Mouse (Mus musculus) liver, embryonic 15.5 days (tissue): ENCODE data around the gene Cdh18. TPM values are rescaled to one million over a fixed set of nuclear protein-coding genes. Genes with fewer than 3 reads are reported as not detected.

Experiments
- ATAC-seq: fragments of 200-750 bp; cut with Nextera tagmentation; 2 replicates; pipeline ENCODE4 v1.8.0; 2017; ENCODE audit warnings: moderate number of reproducible peaks, mild to moderate bottlenecking, moderate library complexity; ENCODE audit not compliant: insufficient read depth
- H3K27ac ChIP-seq: fragments of 300-500 bp; sonication (generic); replicated peaks from 2 replicates; pipeline ENCODE4 v1.5.1; 2015; ENCODE audit warnings: mild to moderate bottlenecking, inconsistent platforms
- H3K27me3 ChIP-seq: fragments of 300-500 bp; sonication (generic); 2 replicates; pipeline ENCODE4 v1.6.1; 2015; ENCODE audit warnings: mild to moderate bottlenecking, inconsistent platforms
- H3K36me3 ChIP-seq: fragments of 300-500 bp; sonication (generic); replicated peaks from 2 replicates; pipeline ENCODE4 v1.6.1; 2015; ENCODE audit warnings: moderate library complexity, mild to moderate bottlenecking, inconsistent platforms
- H3K4me1 ChIP-seq: fragments of 300-500 bp; sonication (generic); replicated peaks from 2 replicates; pipeline ENCODE4 v1.6.1; 2015; ENCODE audit warnings: inconsistent platforms
- H3K4me2 ChIP-seq: fragments of 300-500 bp; sonication (generic); 2 replicates; pipeline ENCODE4 v1.6.1; 2015; ENCODE audit warnings: moderate library complexity, mild to moderate bottlenecking, inconsistent platforms
- H3K4me3 ChIP-seq: fragments of 300-500 bp; sonication (generic); replicated peaks from 2 replicates; pipeline ENCODE4 v1.5.1; 2015; ENCODE audit warnings: mild to moderate bottlenecking, inconsistent platforms
- H3K9ac ChIP-seq: fragments of 300-500 bp; sonication (generic); 2 replicates; pipeline ENCODE4 v1.6.1; 2015; ENCODE audit warnings: moderate library complexity, mild to moderate bottlenecking, inconsistent platforms
- H3K9me3 ChIP-seq: fragments of 300-500 bp; sonication (generic); replicated peaks from 2 replicates; pipeline ENCODE4 v1.6.1; 2016; ENCODE audit warnings: inconsistent platforms
- WGBS: fragments of 180-500 bp; shearing (Covaris S2); methylation state at CpG from one replicate; pipeline ENCODE4 v1.1.7; 2015; ENCODE audit warnings: mixed read lengths; ENCODE audit not compliant: insufficient replicate concordance; 5-methylcytosine and 5-hydroxymethylcytosine counted together
- polyA plus RNA-seq: library from polyadenylated mRNA; unstranded; fragments of >200 nt; fragmentation: Nextera tagmentation; extraction: Ambion mirVana; gene quantifications from 2 replicates; pipeline ENCODE4 v1.2.1, GENCODE M21; 2015

Cdh18 gene
- polyA plus RNA-seq, 1 experiment from 2014 or later, result not detected

- H3K9me3 ChIP-seq, result no peaks in the 10 kb centered on the region
- no peaks in the 10 kb centered on the region for H3K27me3 ChIP-seq
- H3K9ac ChIP-seq, result no peak overlapping the region
- no peaks in the 10 kb centered on the region for H3K36me3 ChIP-seq
- no peak overlapping the region for H3K4me2 ChIP-seq
- no peak overlapping the region for H3K4me3 ChIP-seq
- WGBS, result 38% methylated on average over 1 of the region's 1 CpGs
- no peaks in the 10 kb centered on the region for H3K4me1 ChIP-seq
- ATAC-seq, result no peak
- H3K27ac ChIP-seq, result no peak overlapping the region
Observed at GRCm38 (mm10) chr15:22947234-22947633, 398.4 kb downstream of the Cdh18 start.

DNA sequence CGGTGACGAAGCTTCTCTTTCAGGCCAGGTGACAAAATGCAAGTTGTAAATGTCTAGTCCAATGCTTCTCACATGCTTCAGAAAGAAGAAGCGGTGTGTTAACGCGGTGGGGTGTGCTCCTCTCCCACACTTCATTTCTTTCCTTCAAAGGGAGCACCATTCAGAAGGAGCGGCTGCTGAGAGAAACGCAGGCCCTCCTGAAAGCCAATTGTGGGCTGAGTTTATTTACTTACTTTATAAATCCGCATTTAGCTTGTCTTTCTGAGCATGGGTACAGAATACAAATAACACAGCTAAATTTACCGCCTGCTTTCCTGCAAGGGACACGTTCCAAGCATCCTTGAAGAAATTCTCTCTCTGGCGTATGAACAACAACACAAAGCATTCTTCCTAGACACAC lies 420.6 kb downstream of the Cdh18 start:
- no peak overlapping the region for H3K4me3 ChIP-seq
- H3K4me1 ChIP-seq, result no peaks in the 10 kb centered on the region
- ATAC-seq, result no peak
- WGBS, result 68% methylated on average over 11 of the region's 11 CpGs
- no peak overlapping the region for H3K27ac ChIP-seq
- H3K27me3 ChIP-seq, result no peaks in the 10 kb centered on the region
- no peak overlapping the region for H3K4me2 ChIP-seq
- no peaks in the 10 kb centered on the region for H3K36me3 ChIP-seq
- no peak overlapping the region for H3K9ac ChIP-seq
- H3K9me3 ChIP-seq, result no peaks in the 10 kb centered on the region

- Histone ChIP-seq H3K4me3 (no peak overlapping the region), H3K4me2 (no peak overlapping the region), H3K27ac (no peak overlapping the region), H3K27me3 (no peaks in the 10 kb centered on the region), H3K9ac (no peak overlapping the region), H3K9me3 (no peaks in the 10 kb centered on the region), H3K36me3 (no peaks in the 10 kb centered on the region), H3K4me1 (no peaks in the 10 kb centered on the region)
- 55% methylated on average over 5 of the region's 5 CpGs for WGBS
- ATAC-seq, result no peak
Observed at GRCm38 (mm10) chr15:22980136-22980535, 431.3 kb downstream of the Cdh18 start.

DNA sequence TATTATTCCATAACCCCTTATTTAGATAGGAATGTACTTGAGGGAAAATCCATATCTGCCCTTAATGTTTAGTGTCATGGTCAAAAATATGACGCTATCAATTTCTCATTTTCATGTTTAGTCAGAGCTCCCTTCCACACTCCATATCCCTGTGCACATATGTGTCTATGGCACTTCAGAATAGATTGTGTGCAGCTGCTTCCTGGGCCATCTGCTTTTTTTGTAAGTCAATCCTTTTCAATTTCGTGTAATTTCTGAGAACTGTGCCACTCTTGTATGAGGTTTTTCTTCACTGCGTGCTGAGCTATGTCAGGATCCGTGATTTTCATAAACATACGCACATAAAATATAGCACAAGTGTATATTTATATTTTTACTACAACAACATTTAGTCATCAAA lies 435.8 kb downstream of the Cdh18 start:
- ATAC-seq, result no peak
- Histone ChIP-seq H3K9me3 (no peaks in the 10 kb centered on the region), H3K4me2 (no peak overlapping the region), H3K4me1 (no peaks in the 10 kb centered on the region), H3K36me3 (no peaks in the 10 kb centered on the region), H3K4me3 (no peak overlapping the region), H3K27me3 (no peaks in the 10 kb centered on the region), H3K27ac (no peak overlapping the region), H3K9ac (no peak overlapping the region)
- 56% methylated on average over 5 of the region's 5 CpGs for WGBS

DNA sequence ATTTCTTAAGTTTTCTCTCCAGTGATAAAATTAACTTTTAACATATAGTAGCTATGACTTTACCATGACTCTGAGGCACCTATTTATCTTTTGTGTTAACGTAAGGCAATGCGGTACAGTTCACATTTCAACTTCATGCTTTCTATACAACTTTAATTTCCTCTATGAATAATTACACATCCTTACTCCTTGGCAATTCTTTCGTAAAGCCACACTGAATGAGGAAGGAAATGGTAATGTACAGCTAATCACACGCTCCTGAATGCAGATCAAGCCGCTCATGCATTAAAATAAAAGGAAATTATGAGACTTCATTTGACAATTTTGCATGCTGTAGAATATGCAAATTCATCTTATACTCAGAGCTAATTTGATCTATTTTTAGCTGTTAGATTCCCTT lies 467.9 kb downstream of the Cdh18 start:
- Histone ChIP-seq H3K9me3 (no peaks in the 10 kb centered on the region), H3K27me3 (no peaks in the 10 kb centered on the region), H3K9ac (no peak overlapping the region), H3K4me3 (no peak overlapping the region), H3K4me2 (no peak overlapping the region), H3K27ac (no peak overlapping the region), H3K4me1 (no peaks in the 10 kb centered on the region), H3K36me3 (no peaks in the 10 kb centered on the region)
- ATAC-seq, result no peak
- WGBS, result 56% methylated on average over 5 of the region's 5 CpGs

GRCm38 (mm10) chr15:23021151-23021550 lies 472.3 kb downstream of the Cdh18 start:
- no peak for ATAC-seq
- Histone ChIP-seq H3K27me3 (no peaks in the 10 kb centered on the region), H3K4me1 (no peaks in the 10 kb centered on the region), H3K36me3 (no peaks in the 10 kb centered on the region), H3K9ac (no peak overlapping the region), H3K4me3 (no peak overlapping the region), H3K27ac (no peak overlapping the region), H3K4me2 (no peak overlapping the region), H3K9me3 (no peaks in the 10 kb centered on the region)
- WGBS, result 22% methylated on average over 2 of the region's 2 CpGs

DNA sequence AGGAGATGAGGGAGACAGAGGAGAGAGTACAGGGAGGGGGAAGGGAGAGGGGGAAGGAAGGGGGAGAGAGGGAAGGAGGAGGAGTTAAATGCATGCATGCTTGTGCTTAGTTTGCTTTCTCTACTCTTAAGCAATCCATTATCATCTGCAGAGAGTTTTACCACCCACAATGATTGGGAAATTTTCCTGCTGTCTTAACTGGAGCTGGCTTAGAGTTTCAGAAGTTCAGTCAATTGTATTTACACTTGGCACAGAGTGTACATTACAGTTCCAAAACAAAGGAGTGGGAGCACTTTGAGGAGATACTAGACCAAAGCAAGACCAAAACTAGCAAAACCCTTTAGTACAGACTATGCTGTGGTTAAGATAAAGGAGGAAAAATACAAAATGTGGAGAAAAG lies 473.8 kb downstream of the Cdh18 start:
- no peak overlapping the region for H3K9ac ChIP-seq
- H3K4me1 ChIP-seq, result no peaks in the 10 kb centered on the region
- H3K36me3 ChIP-seq, result no peaks in the 10 kb centered on the region
- no peaks in the 10 kb centered on the region for H3K9me3 ChIP-seq
- H3K27ac ChIP-seq, result no peak overlapping the region
- no peak for ATAC-seq
- H3K4me2 ChIP-seq, result no peak overlapping the region
- no peaks in the 10 kb centered on the region for H3K27me3 ChIP-seq
- no peak overlapping the region for H3K4me3 ChIP-seq

- H3K27me3 ChIP-seq, result no peaks in the 10 kb centered on the region; the same call in 1 of the 2 replicates
- no peak overlapping the region for H3K9ac ChIP-seq
- no peaks in the 10 kb centered on the region for H3K4me1 ChIP-seq
- peak overlapping the region; percentile 23; the same call in 1 of the 2 replicates for H3K4me2 ChIP-seq
- WGBS, result 10% methylated on average over 14 of the region's 14 CpGs
- no peaks in the 10 kb centered on the region for H3K9me3 ChIP-seq
- no peaks in the 10 kb centered on the region for H3K36me3 ChIP-seq
- no peak for ATAC-seq
- H3K4me3 ChIP-seq, result no peak overlapping the region
- no peak overlapping the region for H3K27ac ChIP-seq
Observed at GRCm38 (mm10) chr15:23035551-23036207, 486.9 kb downstream of the Cdh18 start.

DNA sequence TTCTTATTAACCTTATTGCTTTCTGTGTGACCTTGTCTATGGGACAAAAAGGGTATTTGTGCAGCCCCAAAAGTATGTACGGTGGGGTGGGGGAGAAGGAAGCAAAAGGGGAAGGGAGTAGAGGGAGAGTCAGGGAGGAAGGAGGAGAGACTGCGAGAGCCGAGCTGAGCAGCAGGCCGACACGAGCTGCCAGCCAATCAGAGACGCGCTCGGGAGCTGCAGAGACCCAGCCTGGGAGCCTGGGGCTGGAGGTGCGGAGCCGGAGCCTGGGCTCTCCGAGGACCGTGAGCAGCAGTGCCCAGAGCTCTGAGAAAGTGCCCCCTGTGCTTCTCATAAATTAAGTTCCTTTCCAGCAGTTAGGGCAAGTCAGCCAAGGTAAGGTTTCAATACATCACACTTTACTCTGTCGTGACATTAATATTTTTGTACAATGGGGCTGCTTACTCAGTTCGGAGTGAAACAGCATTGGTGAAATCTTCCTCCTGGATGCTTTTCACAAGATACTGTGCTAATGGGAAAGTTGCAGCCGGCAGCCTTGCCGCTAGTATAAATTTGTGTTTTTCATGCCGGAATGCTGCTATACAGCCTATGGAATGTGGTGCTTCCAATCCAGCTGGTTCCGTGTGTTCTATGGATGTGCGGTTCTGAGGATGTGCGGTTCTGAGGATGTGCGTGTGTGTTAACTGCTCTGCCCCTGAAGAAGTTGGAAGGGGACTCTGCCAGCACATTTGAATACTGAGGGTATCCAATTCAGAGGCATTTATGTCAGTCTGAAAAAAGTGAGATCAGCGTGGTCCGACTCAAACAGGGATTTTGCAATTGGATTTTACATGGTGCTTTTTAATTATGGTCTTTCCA lies 487.6 kb downstream of the Cdh18 start:
- no peaks in the 10 kb centered on the region; the same call in 1 of the 2 replicates for H3K27me3 ChIP-seq
- no peak overlapping the region for H3K27ac ChIP-seq
- no peak overlapping the region for H3K4me3 ChIP-seq
- no peak for ATAC-seq
- no peaks in the 10 kb centered on the region for H3K9me3 ChIP-seq
- no peak overlapping the region for H3K9ac ChIP-seq
- H3K36me3 ChIP-seq, result no peaks in the 10 kb centered on the region
- peak overlapping the region; percentile 23 for H3K4me2 ChIP-seq
- no peaks in the 10 kb centered on the region for H3K4me1 ChIP-seq
- 9% methylated on average over 23 of the region's 23 CpGs for WGBS

GRCm38 (mm10) chr15:23037561-23037960 lies 488.7 kb downstream of the Cdh18 start:
- H3K9ac ChIP-seq, result no peak overlapping the region
- no peak for ATAC-seq

GRCm38 (mm10) chr15:23046127-23046785 lies 497.4 kb downstream of the Cdh18 start:
- Histone ChIP-seq H3K4me3 (no peak overlapping the region), H3K9ac (no peak overlapping the region), H3K4me1 (no peaks in the 10 kb centered on the region), H3K27ac (no peak overlapping the region), H3K27me3 (no peaks in the 10 kb centered on the region), H3K4me2 (no peak overlapping the region), H3K9me3 (no peaks in the 10 kb centered on the region), H3K36me3 (no peaks in the 10 kb centered on the region)
- no peak for ATAC-seq
- WGBS, result 48% methylated on average over 4 of the region's 4 CpGs

More at GRCm38 (mm10) chr15:23037561-23037960, 488.7 kb downstream of the Cdh18 start:
- no peaks in the 10 kb centered on the region for H3K4me1 ChIP-seq
- no peaks in the 10 kb centered on the region for H3K36me3 ChIP-seq
- H3K9me3 ChIP-seq, result no peaks in the 10 kb centered on the region
- H3K4me3 ChIP-seq, result no peak overlapping the region
- H3K27ac ChIP-seq, result no peak overlapping the region
- H3K4me2 ChIP-seq, result no peak overlapping the region
- H3K27me3 ChIP-seq, result no peaks in the 10 kb centered on the region; the same call in 1 of the 2 replicates
